Mouse (Mus musculus): Measurements from ENCODE around the gene Ptgs1. TPM values are rescaled to one million over a fixed set of nuclear protein-coding genes. Genes with fewer than 3 reads are reported as not detected.

The Ptgs1 gene
- not detected in 2 replicates for polyA plus RNA-seq (2012)

DNA sequence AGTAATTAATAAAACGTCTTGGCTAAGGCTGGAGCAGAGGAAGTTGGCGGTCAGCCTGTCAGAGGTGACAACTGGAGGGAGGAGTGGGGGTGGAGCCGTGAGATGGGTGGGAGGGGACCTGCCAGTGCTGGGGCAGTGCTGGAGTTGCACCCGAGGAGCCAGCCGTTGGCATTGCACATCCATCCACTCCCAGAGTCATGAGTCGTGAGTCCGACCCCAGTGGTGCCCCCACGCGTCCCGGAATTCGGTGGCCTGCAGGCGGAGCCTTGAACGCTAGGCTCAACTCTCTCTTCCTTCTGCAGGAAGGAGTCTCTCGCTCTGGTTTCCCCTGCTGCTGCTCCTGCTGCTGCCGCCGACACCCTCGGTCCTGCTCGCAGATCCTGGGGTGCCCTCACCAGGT, at the start of gene Ptgs1:
Gene Ptgs1 (plus strand): TSS at position 61 of the 400 bp plus-strand sequence.
- no peak for TF ChIP-seq GATA1 (IDR thresholded peaks at IDR 0.05; ENCODE audit: low read length)

GRCm38 (mm10) chr2:36183278-36183677, 46.9 kb upstream of the Ptgs1 start:
- no peak for TF ChIP-seq GATA1 (IDR thresholded peaks at IDR 0.05; ENCODE audit: low read length)

DNA sequence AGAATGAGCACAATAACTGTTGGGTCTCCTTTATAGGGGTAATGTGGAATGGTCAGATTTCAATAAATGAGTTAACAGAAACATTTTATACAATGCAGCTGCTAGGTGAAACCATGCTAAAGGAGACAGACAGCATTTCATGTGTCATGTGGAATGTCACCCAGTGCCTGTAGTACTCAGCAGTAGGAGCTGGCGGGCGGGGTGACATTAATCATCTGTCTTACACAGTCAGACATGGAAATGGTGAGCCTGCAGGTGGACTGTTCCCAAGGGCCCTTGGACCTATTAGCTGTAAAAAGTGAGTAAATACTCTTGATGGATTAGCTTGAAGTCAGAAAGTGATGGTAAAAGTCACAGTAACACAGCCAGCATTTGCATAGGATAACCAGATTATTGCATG, 46.0 kb upstream of the Ptgs1 start:
- TF ChIP-seq GATA1 (IDR thresholded peaks at IDR 0.05; ENCODE audit: low read length), result no peak

DNA sequence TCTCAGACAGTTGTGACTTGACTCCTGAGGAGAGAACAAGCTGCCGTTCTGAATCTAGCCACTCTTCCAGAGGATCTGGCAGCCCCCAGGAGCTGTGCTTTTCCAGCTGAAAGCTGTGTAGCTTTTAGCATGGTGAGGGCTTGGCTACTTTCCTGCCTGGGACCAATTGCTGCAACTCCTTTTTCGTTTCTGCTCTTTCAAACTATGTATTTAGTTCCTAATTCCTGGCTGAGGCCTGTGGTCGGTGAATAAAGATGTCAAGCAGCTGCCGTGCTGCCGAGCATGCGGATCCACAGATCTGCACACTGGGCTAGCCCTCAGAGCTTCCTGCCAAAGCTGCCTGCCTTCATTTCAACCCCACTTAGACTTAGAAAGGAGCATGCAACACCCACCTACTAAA, 45.4 kb upstream of the Ptgs1 start:
- TF ChIP-seq GATA1 (IDR thresholded peaks at IDR 0.05; ENCODE audit: low read length), result no peak

- no peak for TF ChIP-seq GATA1 (IDR thresholded peaks at IDR 0.05; ENCODE audit: low read length)
Observed at GRCm38 (mm10) chr2:36191098-36191941, 38.9 kb upstream of the Ptgs1 start.

DNA sequence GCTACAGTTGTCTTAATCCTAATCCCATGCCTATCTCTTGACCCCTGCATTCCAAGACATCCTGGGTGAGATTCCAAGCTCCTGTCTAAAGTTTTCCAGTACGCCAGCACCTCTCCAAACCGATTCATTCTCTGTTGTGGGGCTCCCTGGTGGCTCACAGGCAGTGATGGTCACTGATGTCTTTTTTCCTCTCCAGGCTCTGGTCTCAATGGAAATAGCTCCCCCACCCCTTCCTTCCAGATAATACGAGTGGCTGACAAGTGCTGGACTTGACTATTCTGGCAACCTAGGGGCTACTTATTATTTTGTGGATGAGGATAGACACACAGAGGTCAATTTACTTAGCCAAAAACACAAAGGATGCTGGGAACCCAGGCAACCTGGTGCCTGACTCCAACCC, 33.2 kb upstream of the Ptgs1 start:
- no peak for TF ChIP-seq GATA1 (IDR thresholded peaks at IDR 0.05; ENCODE audit: low read length)

DNA sequence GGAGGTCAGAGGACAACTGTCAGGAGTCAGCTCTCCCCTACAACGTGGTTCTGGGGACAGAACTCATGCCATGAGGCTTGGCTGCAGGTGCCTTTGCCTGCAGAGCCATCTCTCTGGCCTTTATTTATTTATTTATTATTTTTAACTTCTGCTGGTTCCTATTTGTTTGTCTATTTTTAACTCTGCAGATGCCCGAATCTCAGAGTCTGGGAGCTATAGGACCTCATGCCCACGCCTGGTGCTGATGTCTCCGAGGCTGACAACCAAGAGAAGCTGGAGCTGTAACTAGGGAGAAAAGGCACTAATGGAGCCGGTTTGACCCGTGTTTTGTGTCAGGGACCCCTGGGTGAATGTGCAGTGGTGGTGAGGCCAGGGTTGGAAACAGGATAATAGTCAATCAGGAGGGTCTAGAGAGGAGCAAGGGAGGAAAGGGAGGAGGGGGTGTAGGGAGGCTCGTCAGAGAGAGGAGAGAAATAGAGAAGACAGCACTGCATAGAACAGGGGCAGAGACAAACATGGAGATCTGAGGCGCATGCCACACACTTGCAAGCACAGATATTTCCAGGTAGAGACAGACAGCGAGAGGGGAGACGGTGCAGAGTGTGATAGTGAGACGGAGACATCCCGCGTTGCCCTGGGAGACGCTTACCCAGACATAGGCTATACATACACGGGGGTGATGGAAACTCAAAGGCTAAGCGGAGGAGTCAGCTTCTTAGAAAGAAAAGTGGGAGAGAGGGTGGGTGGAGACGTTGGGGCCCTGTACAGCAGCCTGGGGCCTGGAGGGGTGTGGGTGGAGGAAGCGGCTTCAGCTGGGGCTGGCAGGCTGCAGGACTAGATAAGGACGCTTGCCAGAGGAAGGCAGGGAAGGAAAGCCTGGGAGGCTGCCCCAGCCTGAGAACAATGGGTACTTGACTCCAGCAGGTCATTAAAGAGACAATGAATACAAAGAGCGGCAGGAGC, 32.0 kb upstream of the Ptgs1 start:
- TF ChIP-seq GATA1 (IDR thresholded peaks at IDR 0.05; ENCODE audit: low read length), result no peak

GRCm38 (mm10) chr2:36198882-36199262, 31.4 kb upstream of the Ptgs1 start:
- no peak for TF ChIP-seq GATA1 (IDR thresholded peaks at IDR 0.05; ENCODE audit: low read length)

- no peak for TF ChIP-seq GATA1 (IDR thresholded peaks at IDR 0.05; ENCODE audit: low read length)
Observed at GRCm38 (mm10) chr2:36200813-36201212, 29.4 kb upstream of the Ptgs1 start.

DNA sequence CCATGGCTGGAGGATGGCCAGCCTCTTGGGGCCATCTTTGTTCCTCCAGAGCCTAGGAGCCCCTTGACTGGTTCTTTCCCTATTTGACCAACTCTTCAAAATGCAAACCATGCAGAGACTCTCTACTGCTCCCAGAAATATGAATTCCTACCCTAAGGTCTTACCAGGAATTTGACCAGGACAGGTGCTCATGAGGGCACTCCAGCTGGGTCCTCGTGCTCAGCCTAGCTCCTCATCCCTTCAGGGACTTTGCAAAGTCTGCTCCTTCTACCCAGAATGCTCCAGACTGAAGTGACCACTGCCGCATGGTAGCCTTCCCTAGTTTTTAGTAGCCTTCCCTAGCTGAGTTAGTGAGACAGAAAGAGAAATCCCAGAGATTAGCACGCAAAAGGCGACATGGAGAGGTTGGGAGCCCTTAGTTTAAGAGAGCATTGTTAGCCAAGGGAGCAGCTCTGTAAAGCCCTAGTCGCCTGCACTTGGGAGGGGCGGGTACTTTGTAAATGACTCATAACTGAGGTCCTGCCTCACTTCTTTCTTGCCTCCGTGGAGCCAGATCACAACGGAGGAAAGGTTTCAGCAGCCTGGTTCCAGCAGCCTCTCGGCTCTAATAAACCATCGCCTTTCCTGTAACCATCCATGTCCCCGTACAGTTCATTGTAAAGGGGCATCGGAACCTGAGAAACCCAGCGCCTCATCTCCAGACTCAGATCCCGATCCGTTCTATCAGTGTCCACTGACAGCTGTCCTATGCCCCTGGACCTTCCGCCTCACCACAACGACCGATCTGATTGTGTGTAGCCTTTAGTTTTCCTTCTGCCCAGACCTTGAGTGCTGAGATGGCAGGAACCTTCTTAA, 28.2 kb upstream of the Ptgs1 start:
- TF ChIP-seq GATA1 (IDR thresholded peaks at IDR 0.05; ENCODE audit: low read length), result no peak

- no peak for TF ChIP-seq GATA1 (IDR thresholded peaks at IDR 0.05; ENCODE audit: low read length)
Observed at GRCm38 (mm10) chr2:36202611-36202880, 27.7 kb upstream of the Ptgs1 start.

- no peak for TF ChIP-seq GATA1 (IDR thresholded peaks at IDR 0.05; ENCODE audit: low read length)
Observed at GRCm38 (mm10) chr2:36203011-36203825, 27.0 kb upstream of the Ptgs1 start.

DNA sequence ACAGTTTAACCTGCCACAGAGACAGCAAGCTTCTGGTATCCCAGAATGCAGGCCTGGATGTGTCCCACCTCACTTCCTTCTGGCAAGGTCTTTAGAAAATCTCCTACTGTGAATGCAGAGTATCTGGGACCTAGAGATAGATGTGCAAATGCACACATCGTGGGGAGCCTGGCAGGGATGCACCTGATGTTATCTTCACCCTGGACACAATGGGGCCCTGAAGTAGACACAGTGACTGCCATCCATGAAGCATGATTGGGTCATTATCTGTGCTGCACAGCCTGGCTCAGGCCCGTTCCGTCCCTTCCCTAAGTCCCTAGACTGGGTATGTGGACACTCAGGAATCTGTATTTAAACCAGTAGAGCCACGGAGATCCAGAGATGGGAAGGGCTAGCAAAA, 25.6 kb upstream of the Ptgs1 start:
- no peak for TF ChIP-seq GATA1 (IDR thresholded peaks at IDR 0.05; ENCODE audit: low read length)

- no peak for TF ChIP-seq GATA1 (IDR thresholded peaks at IDR 0.05; ENCODE audit: low read length)
Observed at GRCm38 (mm10) chr2:36207071-36207470, 23.2 kb upstream of the Ptgs1 start.

- TF ChIP-seq GATA1 (IDR thresholded peaks at IDR 0.05; ENCODE audit: low read length), result no peak
Observed at GRCm38 (mm10) chr2:36210796-36211195, 19.4 kb upstream of the Ptgs1 start.

Data from G1E-ER4 (cell line).